Mouse (Mus musculus): ENCODE results near the gene Arid1b.

GRCm38 (mm10) chr17:5047373-5047772, 53.2 kb downstream of the Arid1b start:
- no peak for TF ChIP-seq POLR2AphosphoS5 (IDR thresholded peaks at IDR 0.05; ENCODE audit: insufficient replicate concordance, low read depth, low read length)
- no peak for TF ChIP-seq CTCF (IDR thresholded peaks at IDR 0.05; ENCODE audit: low read depth, low read length)
